Mouse (Mus musculus): ENCODE results near the gene Slc25a31. TPM values are rescaled to one million over a fixed set of nuclear protein-coding genes. Genes with fewer than 3 reads are reported as not detected.

Slc25a31 gene
- polyA plus RNA-seq, 1 experiment, result not detected

- TF ChIP-seq CTCF (IDR thresholded peaks at IDR 0.05; ENCODE audit: control insufficient read depth, insufficient read depth, low read length) (no peak), POLR2A (IDR thresholded peaks at IDR 0.05; ENCODE audit: borderline replicate concordance, control insufficient read depth, low read depth, low read length) (peak; percentile 53; the same call in 1 of the 2 replicates)
- peak overlapping the region; percentile 95 for H3K27ac ChIP-seq (ENCODE audit: control insufficient read depth, insufficient read depth, low read depth, low read length, poor library complexity)
These were observed 36.4 kb downstream of the Slc25a31 start for GRCm38 (mm10) chr3:40744836-40745660.

GRCm38 (mm10) chr3:40745661-40746547, 37.2 kb downstream of the Slc25a31 start:
- no peak for TF ChIP-seq CTCF (IDR thresholded peaks at IDR 0.05; ENCODE audit: control insufficient read depth, insufficient read depth, low read length)
- no peak for TF ChIP-seq POLR2A (IDR thresholded peaks at IDR 0.05; ENCODE audit: borderline replicate concordance, control insufficient read depth, low read depth, low read length)
- Histone ChIP-seq H3K4me3 (replicated peaks; ENCODE audit: control insufficient read depth, low read depth, low read length) (peak overlapping the region; percentile 98), H3K27ac (ENCODE audit: control insufficient read depth, insufficient read depth, low read depth, low read length, poor library complexity) (peak overlapping the region; percentile 95), H3K4me1 (ENCODE audit: control insufficient read depth, insufficient read depth, low read length) (peaks cover 1% of the 10 kb centered on the region)
- 1% methylated on average over 36 of the region's 37 CpGs for WGBS

More at GRCm38 (mm10) chr3:40744836-40745660, 36.4 kb downstream of the Slc25a31 start:
- peak overlapping the region; percentile 98 for H3K4me3 ChIP-seq (replicated peaks; ENCODE audit: control insufficient read depth, low read depth, low read length)
- under 1% methylated on average over 76 of the region's 93 CpGs for WGBS
- peaks cover 1% of the 10 kb centered on the region for H3K4me1 ChIP-seq (ENCODE audit: control insufficient read depth, insufficient read depth, low read length)

- TF ChIP-seq CTCF (IDR thresholded peaks at IDR 0.05; ENCODE audit: control insufficient read depth, insufficient read depth, low read length) (no peak), POLR2A (IDR thresholded peaks at IDR 0.05; ENCODE audit: borderline replicate concordance, control insufficient read depth, low read depth, low read length) (no peak)
- H3K4me3 ChIP-seq (replicated peaks; ENCODE audit: control insufficient read depth, low read depth, low read length), result no peak overlapping the region
- no peak overlapping the region for H3K27ac ChIP-seq (ENCODE audit: control insufficient read depth, insufficient read depth, low read depth, low read length, poor library complexity)
- H3K4me1 ChIP-seq (ENCODE audit: control insufficient read depth, insufficient read depth, low read length), result no peaks in the 10 kb centered on the region
- WGBS, result 67% methylated on average over 3 of the region's 3 CpGs
These were observed 52.1 kb downstream of the Slc25a31 start for GRCm38 (mm10) chr3:40760746-40761145.

GRCm38 (mm10) chr3:40761312-40761711, 52.7 kb downstream of the Slc25a31 start:
- no peak for TF ChIP-seq CTCF (IDR thresholded peaks at IDR 0.05; ENCODE audit: control insufficient read depth, insufficient read depth, low read length)
- no peak for TF ChIP-seq POLR2A (IDR thresholded peaks at IDR 0.05; ENCODE audit: borderline replicate concordance, control insufficient read depth, low read depth, low read length)
- no peak overlapping the region for H3K27ac ChIP-seq (ENCODE audit: control insufficient read depth, insufficient read depth, low read depth, low read length, poor library complexity)
- H3K4me3 ChIP-seq (replicated peaks; ENCODE audit: control insufficient read depth, low read depth, low read length), result no peak overlapping the region
- WGBS, result 89% methylated on average over 2 of the region's 2 CpGs
- H3K4me1 ChIP-seq (ENCODE audit: control insufficient read depth, insufficient read depth, low read length), result no peaks in the 10 kb centered on the region

Other genes starting within 250 kb of the Slc25a31 start
- gene Intu, start 177.6 kb upstream of the Slc25a31 start, polyA plus RNA-seq (2011; ENCODE audit: insufficient read depth, insufficient read length, low replicate concordance, missing spikeins), result 0.83 and 1.3 TPM in 2 replicates
- gene Hspa4l, start 35.6 kb downstream of the Slc25a31 start, polyA plus RNA-seq (2011; ENCODE audit: insufficient read depth, insufficient read length, low replicate concordance, missing spikeins), result 9.0 and 12.0 TPM in 2 replicates
- gene Plk4, start 91.2 kb downstream of the Slc25a31 start, polyA plus RNA-seq (2011; ENCODE audit: insufficient read depth, insufficient read length, low replicate concordance, missing spikeins), result 21.5 and 38.5 TPM in 2 replicates
- gene Mfsd8, start 138.0 kb downstream of the Slc25a31 start, polyA plus RNA-seq (2011; ENCODE audit: insufficient read depth, insufficient read length, low replicate concordance, missing spikeins), result 4.0 and 4.2 TPM in 2 replicates
- 1.5 and 2.9 TPM in 2 replicates for gene Abhd18, start 138.1 kb downstream of the Slc25a31 start, polyA plus RNA-seq (2011; ENCODE audit: insufficient read depth, insufficient read length, low replicate concordance, missing spikeins)
- not detected in 2 replicates for gene 1700034I23Rik, start 193.7 kb downstream of the Slc25a31 start, polyA plus RNA-seq (2011; ENCODE audit: insufficient read depth, insufficient read length, low replicate concordance, missing spikeins)
- gene Larp1b, start 241.0 kb downstream of the Slc25a31 start, polyA plus RNA-seq (2011; ENCODE audit: insufficient read depth, insufficient read length, low replicate concordance, missing spikeins), result 28.6 and 40.4 TPM in 2 replicates